Comparison of ENCODE assay signal across 10 mouse cellular contexts in genomic region chr13:59820836-59821235, GRCm38 (mm10). TPM values are rescaled to one million over a fixed set of nuclear protein-coding genes. Genes with fewer than 3 reads are reported as not detected.
DNase-seq lines count a peak whose midpoint lies in the region; ATAC-seq lines count a peak whose summit lies in the region.
"Had no signal": no experiment of that assay in that cellular context is flagged by ENCODE, and none has a peak within 500 bp of the region (broad histone marks: within the 10 kb centered on the region; RNA-seq: fewer than 3 reads in every experiment).

No protein-coding gene starts in this region.

- peak overlapping the region; percentile 95 for H3K4me3 ChIP-seq in megakaryocyte, embryonic 14.5 days (replicated peaks)
- no peak overlapping the region for H3K4me3 ChIP-seq in hindbrain, embryonic 16.5 days (ENCODE audit: low read length)

- H3K27me3 ChIP-seq in megakaryocyte, embryonic 14.5 days (replicated peaks): no peaks in the 10 kb centered on the region
- H3K27me3 ChIP-seq in hindbrain, embryonic 16.5 days (replicated peaks; ENCODE audit: control insufficient read depth, insufficient read depth, low read length): no peaks in the 10 kb centered on the region
- no peaks in the 10 kb centered on the region for H3K27me3 ChIP-seq in splenic B cell, adult 2 months (ENCODE audit: control insufficient read depth, insufficient read depth, low read length, poor library complexity, severe bottlenecking)

- WGBS in hindbrain, embryonic 16.5 days: 84% methylated on average over 3 of the region's 3 CpGs

- peak; percentile 79 for DNase-seq in heart, adult 11 months
- no peak for DNase-seq in heart, adult 18-20 months
- peak; percentile 42 for DNase-seq in splenic B cell, adult 2 months (ENCODE audit: low read depth, low spot score)
- DNase-seq in right cerebral cortex, postnatal 36 days (ENCODE audit: low spot score in 2 of 2): no peak
- DNase-seq: right cerebral cortex, adult 18-20 months had no signal

- no peak overlapping the region for H3K9ac ChIP-seq in hindbrain, embryonic 16.5 days (ENCODE audit: low read depth, low read length)

- no peaks in the 10 kb centered on the region for H3K9me3 ChIP-seq in megakaryocyte, embryonic 14.5 days
- no peaks in the 10 kb centered on the region for H3K9me3 ChIP-seq in hindbrain, embryonic 16.5 days (ENCODE audit: control insufficient read depth, low read length)

- H3K36me3 ChIP-seq in megakaryocyte, embryonic 14.5 days (replicated peaks; ENCODE audit: low read length): peaks cover 57% of the 10 kb centered on the region
- peaks cover 7% of the 10 kb centered on the region; the same call in 1 of the 2 replicates for H3K36me3 ChIP-seq in hindbrain, embryonic 16.5 days (ENCODE audit: control insufficient read depth, insufficient read depth, low read length)
- peaks cover 6% of the 10 kb centered on the region; the same call in 1 of the 2 replicates for H3K36me3 ChIP-seq in splenic B cell, adult 2 months (ENCODE audit: control insufficient read depth, insufficient read depth, low read length, poor library complexity, severe bottlenecking)

- no peak overlapping the region for H3K27ac ChIP-seq in hindbrain, embryonic 16.5 days (ENCODE audit: low read depth, low read length)

- peaks cover 77% of the 10 kb centered on the region for H3K4me1 ChIP-seq in megakaryocyte, embryonic 14.5 days
- H3K4me1 ChIP-seq in hindbrain, embryonic 16.5 days (ENCODE audit: control insufficient read depth, insufficient read depth, low read depth, low read length): peaks cover 31% of the 10 kb centered on the region

- no peak for ATAC-seq in megakaryocyte, adult 5-6 weeks (ENCODE audit: poor library complexity, severe bottlenecking)
- no peak for ATAC-seq in hindbrain, embryonic 16.5 days
- ATAC-seq in CD4-positive, CD25-positive, alpha-beta regulatory T cell, adult 4 months: no peak

- H3K4me2 ChIP-seq in hindbrain, embryonic 16.5 days (ENCODE audit: low read length): peak overlapping the region; percentile 21; the same call in 1 of the 2 replicates

RNA-seq across cellular contexts. Expression of gene Tut7, which starts 2.1 kb away (rescaled TPM):
- 10 to 100 TPM; 40.3 to 41.1 TPM for total RNA-seq in heart, adult 18-20 months (2021)
- 4.3 and 11.4 TPM in 2 replicates for polyA plus RNA-seq in megakaryocyte, embryonic 14.5 days (2012; ENCODE audit: insufficient read depth, low replicate concordance)
- total RNA-seq in megakaryocyte, adult 5-6 weeks (2015): 95.1 and 97.1 TPM in 2 replicates
- 177 and 194 TPM in 2 replicates for total RNA-seq in megakaryocyte, adult 5-6 weeks (2017)
- 35.9 and 42.3 TPM in 2 replicates for polyA plus RNA-seq in hindbrain, embryonic 16.5 days (2015; fragmentation: Nextera tagmentation; extraction: Ambion mirVana)
- polyA plus RNA-seq in CD4-positive, CD25-positive, alpha-beta regulatory T cell, adult 4 months (2017; shearing (Covaris generic)): 10 to 100 TPM; 71.4 to 71.8 TPM

RNA-seq across cellular contexts. Expression of gene Gm49354, which starts 38.8 kb away (rescaled TPM):
- not detected for total RNA-seq in heart, adult 18-20 months (2021)
- 8.0 and 26.4 TPM in 2 replicates for polyA plus RNA-seq in megakaryocyte, embryonic 14.5 days (2012; ENCODE audit: insufficient read depth, low replicate concordance)
- not detected in 2 replicates for total RNA-seq in megakaryocyte, adult 5-6 weeks (2015)
- not detected in 2 replicates for total RNA-seq in megakaryocyte, adult 5-6 weeks (2017)
- not detected in 2 replicates for polyA plus RNA-seq in hindbrain, embryonic 16.5 days (2015; fragmentation: Nextera tagmentation; extraction: Ambion mirVana)
- polyA plus RNA-seq in CD4-positive, CD25-positive, alpha-beta regulatory T cell, adult 4 months (2017; shearing (Covaris generic)): not detected
- total RNA-seq: left cerebral cortex, postnatal 14 days had no signal

RNA-seq across cellular contexts. Expression of gene Isca1, which starts 51.2 kb away (rescaled TPM):
- total RNA-seq in heart, adult 18-20 months (2021): 100 to 1,000 TPM; 235 to 252 TPM
- 58.1 and 113 TPM in 2 replicates for polyA plus RNA-seq in megakaryocyte, embryonic 14.5 days (2012; ENCODE audit: insufficient read depth, low replicate concordance)
- 39.7 and 41.7 TPM in 2 replicates for total RNA-seq in megakaryocyte, adult 5-6 weeks (2015)
- total RNA-seq in megakaryocyte, adult 5-6 weeks (2017): 19.2 and 21.3 TPM in 2 replicates
- 168 and 172 TPM in 2 replicates for polyA plus RNA-seq in hindbrain, embryonic 16.5 days (2015; fragmentation: Nextera tagmentation; extraction: Ambion mirVana)
- polyA plus RNA-seq in CD4-positive, CD25-positive, alpha-beta regulatory T cell, adult 4 months (2017; shearing (Covaris generic)): 10 to 100 TPM; 54.6 to 62.5 TPM

Comparison
In these comparisons a context has a peak if more than half of its experiments do, and no peak if none do; other contexts are left out.
1. DNase-seq: peak in heart, adult 11 months (single experiment) and splenic B cell, adult 2 months (single experiment); none in heart, adult 18-20 months (0 of 2) and right cerebral cortex, postnatal 36 days (0 of 2).